Mouse (Mus musculus): ENCODE measurements around the gene Dntt. TPM values are rescaled to one million over a fixed set of nuclear protein-coding genes. Genes with fewer than 3 reads are reported as not detected.

Gene Dntt
- total and polyA plus RNA-seq, 2 experiments from 2014 or later = not detected

- no peaks in the 10 kb centered on the region for H3K27me3 ChIP-seq (ENCODE audit: control insufficient read depth, insufficient read depth, low read length)
- WGBS = 82% methylated on average over 3 of the region's 3 CpGs
Observed at GRCm38 (mm10) chr19:41003694-41004315, 25.3 kb upstream of the Dntt start.

GRCm38 (mm10) chr19:41006621-41007020 lies 22.5 kb upstream of the Dntt start:
- H3K27me3 ChIP-seq (ENCODE audit: control insufficient read depth, insufficient read depth, low read length) = no peaks in the 10 kb centered on the region
- H3K36me3 ChIP-seq (replicated peaks; ENCODE audit: control insufficient read depth, insufficient read depth, low read length) = no peaks in the 10 kb centered on the region
- no peak for TF ChIP-seq EP300 (IDR thresholded peaks at IDR 0.05; ENCODE audit: low read depth)
- TF ChIP-seq CTCF (IDR thresholded peaks at IDR 0.05; ENCODE audit: low read depth) = no peak
- no peak for DNase-seq (ENCODE audit: low spot score)
- H3K4me1 ChIP-seq (ENCODE audit: control insufficient read depth, insufficient read depth) = no peaks in the 10 kb centered on the region
- no peak overlapping the region for H3K9ac ChIP-seq (replicated peaks; ENCODE audit: low read depth, low read length)
- H3K4me3 ChIP-seq (ENCODE audit: low read depth, low read length) = no peak overlapping the region
- H3K27ac ChIP-seq (ENCODE audit: low read depth) = no peak overlapping the region
- no peak overlapping the region for H3K4me2 ChIP-seq (ENCODE audit: low read depth, low read length)
- ATAC-seq (ENCODE audit: insufficient read depth, low read depth) = no peak
- WGBS = 30% methylated on average over 4 of the region's 4 CpGs
- 0 out of 2 replicates have a peak, but pooled peaks cover 3% of the 10 kb centered on the region for H3K9me3 ChIP-seq (replicated peaks; ENCODE audit: control insufficient read depth, low read length)

More at GRCm38 (mm10) chr19:41003694-41004315, 25.3 kb upstream of the Dntt start:
- TF ChIP-seq CTCF (IDR thresholded peaks at IDR 0.05; ENCODE audit: low read depth) (no peak), EP300 (IDR thresholded peaks at IDR 0.05; ENCODE audit: low read depth) (no peak)
- no peaks in the 10 kb centered on the region for H3K4me1 ChIP-seq (ENCODE audit: control insufficient read depth, insufficient read depth)
- H3K4me2 ChIP-seq (ENCODE audit: low read depth, low read length) = no peak overlapping the region
- no peak overlapping the region for H3K27ac ChIP-seq (ENCODE audit: low read depth)
- no peak overlapping the region for H3K9ac ChIP-seq (replicated peaks; ENCODE audit: low read depth, low read length)
- H3K9me3 ChIP-seq (replicated peaks; ENCODE audit: control insufficient read depth, low read length) = no peaks in the 10 kb centered on the region
- DNase-seq (ENCODE audit: low spot score) (no peak), ATAC-seq (ENCODE audit: insufficient read depth, low read depth) (no peak)
- no peak overlapping the region for H3K4me3 ChIP-seq (ENCODE audit: low read depth, low read length)
- no peaks in the 10 kb centered on the region for H3K36me3 ChIP-seq (replicated peaks; ENCODE audit: control insufficient read depth, insufficient read depth, low read length)

DNA sequence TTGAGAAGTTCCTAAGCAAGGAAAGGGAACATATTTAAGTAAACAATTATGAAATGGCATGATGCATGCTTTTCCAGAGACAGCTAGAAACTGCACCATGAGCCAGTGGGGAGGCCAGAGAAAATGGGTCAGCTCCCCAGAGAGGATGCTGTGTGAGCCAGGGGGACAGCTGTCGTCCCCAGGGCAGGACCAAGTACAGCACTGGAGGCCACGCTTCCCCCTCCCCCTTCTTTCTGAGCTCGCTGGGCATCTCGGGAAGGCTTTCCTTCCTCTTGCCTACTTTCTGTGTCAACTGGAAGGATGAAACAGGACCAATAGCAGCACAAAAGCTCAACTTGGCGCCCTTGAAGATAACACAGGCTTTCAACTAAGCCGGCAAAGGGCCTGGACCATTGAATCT lies 21.7 kb upstream of the Dntt start:
- no peaks in the 10 kb centered on the region for H3K4me1 ChIP-seq (ENCODE audit: control insufficient read depth, insufficient read depth)
- H3K36me3 ChIP-seq (replicated peaks; ENCODE audit: control insufficient read depth, insufficient read depth, low read length) = no peaks in the 10 kb centered on the region
- H3K9me3 ChIP-seq (replicated peaks; ENCODE audit: control insufficient read depth, low read length) = 0 out of 2 replicates have a peak, but pooled peaks cover 3% of the 10 kb centered on the region
- H3K4me2 ChIP-seq (ENCODE audit: low read depth, low read length) = no peak overlapping the region
- 26% methylated on average over 6 of the region's 6 CpGs for WGBS
- H3K9ac ChIP-seq (replicated peaks; ENCODE audit: low read depth, low read length) = no peak overlapping the region
- H3K27ac ChIP-seq (ENCODE audit: low read depth) = no peak overlapping the region
- no peak for ATAC-seq (ENCODE audit: insufficient read depth, low read depth)
- TF ChIP-seq CTCF (IDR thresholded peaks at IDR 0.05; ENCODE audit: low read depth) (no peak), EP300 (IDR thresholded peaks at IDR 0.05; ENCODE audit: low read depth) (no peak)
- DNase-seq (ENCODE audit: low spot score) = no peak
- no peak overlapping the region for H3K4me3 ChIP-seq (ENCODE audit: low read depth, low read length)
- no peaks in the 10 kb centered on the region for H3K27me3 ChIP-seq (ENCODE audit: control insufficient read depth, insufficient read depth, low read length)

- no peak overlapping the region for H3K9ac ChIP-seq (replicated peaks; ENCODE audit: low read depth, low read length)
- no peak for TF ChIP-seq CTCF (IDR thresholded peaks at IDR 0.05; ENCODE audit: low read depth)
- TF ChIP-seq EP300 (IDR thresholded peaks at IDR 0.05; ENCODE audit: low read depth) = no peak
- H3K36me3 ChIP-seq (replicated peaks; ENCODE audit: control insufficient read depth, insufficient read depth, low read length) = no peaks in the 10 kb centered on the region
- DNase-seq (ENCODE audit: low spot score) (no peak), ATAC-seq (ENCODE audit: insufficient read depth, low read depth) (no peak)
- 0 out of 2 replicates have a peak, but pooled peaks cover 3% of the 10 kb centered on the region for H3K9me3 ChIP-seq (replicated peaks; ENCODE audit: control insufficient read depth, low read length)
- H3K4me1 ChIP-seq (ENCODE audit: control insufficient read depth, insufficient read depth) = no peaks in the 10 kb centered on the region
- 58% methylated on average over 4 of the region's 4 CpGs for WGBS
- H3K27me3 ChIP-seq (ENCODE audit: control insufficient read depth, insufficient read depth, low read length) = no peaks in the 10 kb centered on the region
- no peak overlapping the region for H3K4me3 ChIP-seq (ENCODE audit: low read depth, low read length)
- H3K4me2 ChIP-seq (ENCODE audit: low read depth, low read length) = no peak overlapping the region
- H3K27ac ChIP-seq (ENCODE audit: low read depth) = no peak overlapping the region
Observed at GRCm38 (mm10) chr19:41007733-41008132, 21.3 kb upstream of the Dntt start.

DNA sequence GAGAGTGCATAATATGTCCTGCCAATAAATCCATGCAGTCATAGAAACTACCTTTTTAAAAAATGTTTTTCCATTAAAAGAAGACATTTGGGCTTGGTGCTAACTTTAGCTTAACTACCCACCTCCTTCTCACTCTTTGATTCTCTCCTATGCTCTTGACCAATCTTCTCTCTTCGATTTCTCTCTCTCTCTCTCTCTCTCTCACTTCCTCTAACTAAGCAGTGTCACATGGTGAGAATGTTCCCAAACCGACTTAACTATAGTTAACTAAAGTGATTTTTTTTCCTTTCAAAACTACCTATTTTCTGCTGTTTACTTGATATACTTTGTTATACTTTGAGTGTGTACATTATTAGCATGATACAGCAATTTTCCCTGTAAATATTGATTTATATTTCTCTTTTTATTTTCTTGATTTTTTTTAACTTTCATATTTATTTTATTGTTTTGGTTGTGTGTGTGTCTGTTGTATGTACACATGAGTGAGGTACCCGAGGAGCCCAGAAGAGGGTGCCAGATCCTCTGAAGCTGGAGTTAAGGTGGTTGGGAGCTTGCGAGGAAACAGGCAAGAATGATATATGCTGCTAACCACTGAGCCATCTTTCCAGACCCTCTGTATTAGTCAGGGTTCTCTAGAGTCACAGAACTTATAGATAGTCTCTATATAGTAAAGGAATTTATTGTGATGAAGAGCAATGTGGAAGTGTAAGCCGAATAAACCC lies 20.2 kb upstream of the Dntt start:
- no peak overlapping the region for H3K27ac ChIP-seq (ENCODE audit: low read depth)
- TF ChIP-seq EP300 (IDR thresholded peaks at IDR 0.05; ENCODE audit: low read depth) (no peak), CTCF (IDR thresholded peaks at IDR 0.05; ENCODE audit: low read depth) (no peak)
- 80% methylated on average over 5 of the region's 5 CpGs for WGBS

More for the DNA sequence above, 20.2 kb upstream of the Dntt start:
- no peak overlapping the region for H3K4me2 ChIP-seq (ENCODE audit: low read depth, low read length)
- H3K9me3 ChIP-seq (replicated peaks; ENCODE audit: control insufficient read depth, low read length) = 0 out of 2 replicates have a peak, but pooled peaks cover 3% of the 10 kb centered on the region
- DNase-seq (ENCODE audit: low spot score) = no peak
- no peak overlapping the region for H3K4me3 ChIP-seq (ENCODE audit: low read depth, low read length)
- no peaks in the 10 kb centered on the region for H3K36me3 ChIP-seq (replicated peaks; ENCODE audit: control insufficient read depth, insufficient read depth, low read length)
- ATAC-seq (ENCODE audit: insufficient read depth, low read depth) = no peak
- H3K9ac ChIP-seq (replicated peaks; ENCODE audit: low read depth, low read length) = no peak overlapping the region
- H3K4me1 ChIP-seq (ENCODE audit: control insufficient read depth, insufficient read depth) = no peaks in the 10 kb centered on the region
- 0 out of 2 replicates have a peak, but pooled peaks cover 4% of the 10 kb centered on the region for H3K27me3 ChIP-seq (ENCODE audit: control insufficient read depth, insufficient read depth, low read length)
